Mouse (Mus musculus) forebrain, embryonic 10.5 days (tissue): ENCODE measurements around the gene 1700010B08Rik. TPM values are rescaled to one million over a fixed set of nuclear protein-coding genes. Genes with fewer than 3 reads are reported as not detected.

Experiments
- DNase-seq: peaks from one replicate; pipeline ENCODE4 v3.0.0-alpha.2; 2017; ENCODE audit warnings: low spot score; ENCODE audit errors: extremely low spot score
- H3K27ac ChIP-seq: fragments of 300-500 bp; sonication (generic); 2 replicates; pipeline ENCODE4 v1.5.1; 2016; ENCODE audit warnings: mild to moderate bottlenecking
- H3K27me3 ChIP-seq: fragments of 300-500 bp; sonication (generic); 2 replicates; pipeline ENCODE4 v1.6.1; 2016; ENCODE audit warnings: mild to moderate bottlenecking; ENCODE audit not compliant: poor library complexity, severe bottlenecking
- H3K36me3 ChIP-seq: fragments of 300-500 bp; sonication (generic); replicated peaks from 2 replicates; pipeline ENCODE4 v1.6.1; 2016; ENCODE audit warnings: mild to moderate bottlenecking, moderate library complexity
- H3K4me1 ChIP-seq: fragments of 300-500 bp; sonication (generic); 2 replicates; pipeline ENCODE4 v1.6.1; 2016
- H3K4me3 ChIP-seq: fragments of 300-500 bp; sonication (generic); 2 replicates; pipeline ENCODE4 v1.5.1; 2016; ENCODE audit warnings: mild to moderate bottlenecking, moderate library complexity
- H3K9me3 ChIP-seq: fragments of 300-500 bp; sonication (generic); 2 replicates; pipeline ENCODE4 v1.6.1; 2016; ENCODE audit warnings: mild to moderate bottlenecking, moderate library complexity
- WGBS: fragments of 180-500 bp; shearing (Covaris S2); methylation state at CpG from one replicate; pipeline ENCODE4 v1.1.7; 2016; 5-methylcytosine and 5-hydroxymethylcytosine counted together
- polyA plus RNA-seq: library from polyadenylated mRNA; unstranded; fragments of >200 nt; fragmentation: Nextera tagmentation; extraction: Ambion mirVana; gene quantifications from 2 replicates; pipeline ENCODE4 v1.2.1, GENCODE M21; 2016

The 1700010B08Rik gene
- polyA plus RNA-seq, 1 experiment from 2014 or later = not detected

GRCm38 (mm10) chr2:173725819-173726218 is 6.6 kb downstream of the 1700010B08Rik start:
- Histone ChIP-seq H3K4me3 (no peak overlapping the region), H3K4me1 (peaks cover 30% of the 10 kb centered on the region), H3K9me3 (no peaks in the 10 kb centered on the region), H3K36me3 (no peaks in the 10 kb centered on the region), H3K27ac (no peak overlapping the region), H3K27me3 (no peaks in the 10 kb centered on the region)
- WGBS = 88% methylated on average over 4 of the region's 4 CpGs
- DNase-seq = no peak

GRCm38 (mm10) chr2:173730444-173730966 is 11.3 kb downstream of the 1700010B08Rik start:
- Histone ChIP-seq H3K36me3 (no peaks in the 10 kb centered on the region), H3K9me3 (no peaks in the 10 kb centered on the region), H3K27ac (peak overlapping the region; percentile 76), H3K27me3 (no peaks in the 10 kb centered on the region), H3K4me3 (peak overlapping the region; percentile 19), H3K4me1 (peaks cover 30% of the 10 kb centered on the region)
- DNase-seq = peak; percentile 71
- WGBS = 4% methylated on average over 9 of the region's 9 CpGs

DNA sequence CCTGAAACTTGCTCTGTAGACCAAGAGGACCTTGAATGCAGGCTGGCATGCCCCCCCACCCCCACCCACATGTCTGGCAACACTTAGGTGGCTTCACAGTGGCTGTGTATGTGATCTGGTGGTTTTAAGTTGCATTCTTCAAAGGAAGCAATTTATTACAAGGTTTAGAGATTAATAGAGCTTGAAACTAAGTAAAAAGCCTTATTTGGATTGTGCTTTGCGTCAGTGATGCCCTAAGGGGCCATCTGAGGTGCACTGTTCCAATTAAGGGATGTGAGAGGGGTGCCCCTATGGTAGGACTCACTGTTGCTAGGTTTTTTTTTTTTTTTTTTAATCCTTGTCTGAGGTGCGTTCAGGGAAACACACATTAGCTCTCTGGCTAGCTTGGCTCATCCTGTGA is 15.2 kb downstream of the 1700010B08Rik start:
- no peak for DNase-seq
- Histone ChIP-seq H3K27me3 (no peaks in the 10 kb centered on the region), H3K36me3 (peaks cover 8% of the 10 kb centered on the region), H3K27ac (no peak overlapping the region), H3K4me3 (no peak overlapping the region), H3K4me1 (peaks cover 50% of the 10 kb centered on the region), H3K9me3 (no peaks in the 10 kb centered on the region)
- WGBS = 55% methylated on average over 2 of the region's 2 CpGs

DNA sequence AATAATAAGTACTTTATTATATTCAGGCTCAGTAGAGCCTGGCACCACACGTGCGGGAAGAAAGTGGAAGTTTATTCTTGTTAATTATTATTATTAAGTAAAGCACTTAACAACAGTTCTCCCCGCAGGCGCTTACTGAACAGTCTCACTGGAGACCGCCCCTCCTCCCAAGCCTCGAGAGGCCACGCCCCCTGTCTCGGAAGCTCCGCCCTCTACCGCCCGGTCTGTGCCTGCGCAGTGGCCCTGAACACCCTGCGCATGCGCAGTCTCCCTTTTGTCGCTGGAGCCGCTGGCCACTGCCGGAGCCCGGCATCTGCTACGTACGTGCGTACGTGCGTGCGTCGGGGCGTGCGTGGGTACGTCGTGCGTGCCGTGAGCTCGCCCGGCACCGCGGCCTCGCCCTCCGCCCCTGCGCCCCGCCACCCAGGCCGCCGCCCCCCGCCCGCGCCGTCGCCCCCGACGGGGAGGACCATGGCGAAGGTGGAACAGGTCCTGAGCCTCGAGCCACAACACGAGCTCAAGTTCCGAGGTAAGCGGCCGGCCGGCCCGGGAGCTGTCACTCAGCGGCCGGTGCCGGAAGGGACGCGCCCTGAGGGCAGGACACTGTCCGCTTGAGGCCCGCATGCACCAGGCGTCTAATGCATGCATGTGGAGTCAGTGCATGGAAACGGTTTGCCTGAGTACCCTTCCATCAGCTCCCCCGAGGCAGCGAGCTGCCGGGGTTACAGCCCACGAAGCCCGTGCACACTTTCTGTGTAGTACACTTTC is 18.2 kb downstream of the 1700010B08Rik start, which contains the start of gene Vapb:
Vapb (plus strand) TSS at position 290 of the 768 bp plus-strand sequence.
- DNase-seq = peak; percentile 99
- H3K9me3 ChIP-seq = no peaks in the 10 kb centered on the region
- 1% methylated on average over 70 of the region's 70 CpGs for WGBS
- H3K4me1 ChIP-seq = peaks cover 25% of the 10 kb centered on the region
- H3K27me3 ChIP-seq = no peaks in the 10 kb centered on the region
- peak within 1 kb of the TSS; percentile 83 for H3K4me3 ChIP-seq
- H3K27ac ChIP-seq = peak within 1 kb of the TSS; percentile 92
- H3K36me3 ChIP-seq = peaks cover 8% of the 10 kb centered on the region

- Histone ChIP-seq H3K36me3 (peaks cover 8% of the 10 kb centered on the region), H3K4me1 (peaks cover 25% of the 10 kb centered on the region), H3K27ac (peak overlapping the region; percentile 92), H3K27me3 (no peaks in the 10 kb centered on the region), H3K9me3 (no peaks in the 10 kb centered on the region), H3K4me3 (peak overlapping the region; percentile 83)
- no peak for DNase-seq
- 84% methylated on average over 9 of the region's 9 CpGs for WGBS
Observed at GRCm38 (mm10) chr2:173738232-173738631, 19.0 kb downstream of the 1700010B08Rik start.

GRCm38 (mm10) chr2:173739107-173739506 is 19.9 kb downstream of the 1700010B08Rik start:
- Histone ChIP-seq H3K4me3 (no peak overlapping the region), H3K4me1 (peaks cover 24% of the 10 kb centered on the region), H3K27me3 (no peaks in the 10 kb centered on the region), H3K9me3 (no peaks in the 10 kb centered on the region), H3K36me3 (peaks cover 8% of the 10 kb centered on the region), H3K27ac (no peak overlapping the region)
- 93% methylated on average over 7 of the region's 7 CpGs for WGBS
- no peak for DNase-seq

DNA sequence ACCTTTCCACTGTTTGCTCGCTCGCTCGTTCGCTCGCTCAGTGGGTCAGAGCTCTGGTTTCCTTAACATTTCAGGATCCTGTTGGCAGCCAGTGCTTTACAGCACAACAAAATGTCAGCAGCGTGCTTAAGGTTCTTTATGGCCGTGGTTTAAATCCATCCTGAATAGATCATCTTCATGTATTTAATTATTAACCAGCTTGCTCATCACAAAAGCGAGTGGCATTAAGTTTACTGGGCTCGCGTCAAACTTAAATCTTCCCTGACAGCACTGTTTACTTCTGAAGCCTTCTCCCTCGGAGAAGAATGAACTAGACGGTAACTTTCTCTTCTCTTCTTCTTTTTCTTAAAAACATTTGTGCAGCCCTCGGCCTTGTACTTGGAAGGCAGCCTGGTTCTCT is 22.9 kb downstream of the 1700010B08Rik start:
- no peak for DNase-seq
- Histone ChIP-seq H3K4me3 (no peak overlapping the region), H3K36me3 (peaks cover 16% of the 10 kb centered on the region), H3K27ac (no peak overlapping the region), H3K27me3 (no peaks in the 10 kb centered on the region), H3K4me1 (peaks cover 21% of the 10 kb centered on the region), H3K9me3 (peaks cover 8% of the 10 kb centered on the region)
- WGBS = 95% methylated on average over 13 of the region's 13 CpGs

GRCm38 (mm10) chr2:173742744-173743143 is 23.5 kb downstream of the 1700010B08Rik start:
- DNase-seq = no peak
- Histone ChIP-seq H3K27ac (no peak overlapping the region), H3K27me3 (no peaks in the 10 kb centered on the region), H3K4me3 (no peak overlapping the region), H3K4me1 (peaks cover 18% of the 10 kb centered on the region), H3K9me3 (peaks cover 11% of the 10 kb centered on the region), H3K36me3 (peaks cover 16% of the 10 kb centered on the region)
- WGBS = 92% methylated on average over 9 of the region's 9 CpGs

DNA sequence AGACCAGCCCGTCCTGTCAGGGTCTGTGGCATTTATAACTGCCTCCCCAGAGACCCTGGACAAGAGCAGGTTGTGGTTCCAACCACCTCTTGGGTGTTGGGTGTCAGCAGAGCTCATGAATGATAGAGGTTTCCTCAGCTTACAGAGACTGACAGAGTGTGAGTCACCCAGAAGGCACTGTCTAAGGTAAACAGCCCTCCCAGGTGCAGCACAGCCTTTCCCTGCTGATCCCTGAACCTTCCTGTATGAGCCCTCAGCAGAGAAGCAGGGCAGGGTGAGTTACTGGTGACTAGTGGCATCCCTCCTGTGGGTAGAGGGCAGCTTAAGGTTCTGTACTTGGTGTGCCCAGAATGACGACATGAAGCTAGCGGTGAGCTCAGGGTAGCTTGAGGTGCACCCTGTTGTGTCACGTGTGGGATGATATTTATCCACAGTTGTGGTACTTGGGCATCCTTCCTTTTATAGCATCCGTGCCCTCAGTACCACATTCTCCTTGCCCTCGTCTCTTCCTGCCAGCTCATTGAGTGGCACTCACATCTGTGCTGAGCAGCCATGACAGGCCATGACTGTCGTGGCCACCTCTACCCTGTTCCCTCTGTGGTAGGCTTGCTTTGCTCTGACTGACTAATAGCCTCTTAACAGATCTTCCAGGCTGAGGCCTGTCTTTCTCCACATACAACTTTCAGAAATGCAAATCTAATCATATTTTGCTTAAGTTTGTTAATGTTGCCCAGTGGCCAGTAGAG is 25.0 kb downstream of the 1700010B08Rik start:
- peaks cover 3% of the 10 kb centered on the region; the same call in 1 of the 2 replicates for H3K4me1 ChIP-seq
- peaks cover 9% of the 10 kb centered on the region for H3K36me3 ChIP-seq
- peaks cover 11% of the 10 kb centered on the region for H3K9me3 ChIP-seq
- WGBS = 93% methylated on average over 7 of the region's 7 CpGs
- H3K27ac ChIP-seq = no peak overlapping the region
- no peak overlapping the region for H3K4me3 ChIP-seq
- no peak for DNase-seq
- no peaks in the 10 kb centered on the region for H3K27me3 ChIP-seq

DNA sequence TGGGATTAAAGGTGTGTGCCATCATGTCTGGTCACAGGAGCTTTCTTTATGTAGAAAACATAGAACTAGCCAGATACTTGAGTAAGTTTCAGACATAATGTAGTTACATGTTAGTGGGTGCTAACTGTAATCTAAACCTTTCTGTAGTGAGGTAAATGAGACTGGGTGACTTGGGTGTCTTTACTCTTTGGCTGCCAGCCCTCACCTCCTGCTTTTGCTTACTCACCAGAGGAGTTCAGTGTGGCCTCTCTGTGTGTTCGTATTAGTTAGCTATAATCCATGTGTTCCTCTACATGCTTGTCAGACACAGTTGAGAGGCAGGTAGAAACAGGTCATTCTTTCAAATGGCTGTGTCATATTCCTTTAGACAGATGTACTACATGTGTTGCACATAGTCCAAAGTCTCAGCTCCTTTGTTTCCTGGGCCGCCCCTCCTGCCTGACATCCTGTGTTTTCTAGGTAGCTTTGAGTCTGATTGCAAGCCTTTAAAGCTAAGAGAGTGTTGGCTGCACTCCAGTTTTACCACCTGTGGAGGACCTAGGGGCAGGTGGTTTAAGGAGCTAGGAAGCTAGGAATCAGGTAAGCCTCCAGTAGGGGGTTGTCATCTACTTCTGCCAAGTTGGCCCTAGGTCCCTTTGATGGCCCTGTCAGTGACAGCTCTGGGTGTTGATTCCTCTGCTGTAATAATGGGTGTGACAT is 29.9 kb downstream of the 1700010B08Rik start:
- no peaks in the 10 kb centered on the region for H3K27me3 ChIP-seq
- no peak overlapping the region for H3K27ac ChIP-seq
- H3K4me1 ChIP-seq = 0 out of 2 replicates have a peak, but pooled peaks cover 4% of the 10 kb centered on the region
- WGBS = 95% methylated on average over 2 of the region's 2 CpGs
- peaks cover 8% of the 10 kb centered on the region for H3K36me3 ChIP-seq
- no peak for DNase-seq
- H3K9me3 ChIP-seq = peaks cover 11% of the 10 kb centered on the region
- no peak overlapping the region for H3K4me3 ChIP-seq

- Histone ChIP-seq H3K9me3 (no peaks in the 10 kb centered on the region), H3K4me1 (peaks cover 27% of the 10 kb centered on the region), H3K36me3 (peaks cover 1% of the 10 kb centered on the region; the same call in 1 of the 2 replicates), H3K27ac (peak overlapping the region; percentile 72), H3K27me3 (no peaks in the 10 kb centered on the region), H3K4me3 (no peak overlapping the region)
- 63% methylated on average over 8 of the region's 8 CpGs for WGBS
- no peak for DNase-seq
Observed at GRCm38 (mm10) chr2:173755433-173756144, 36.4 kb downstream of the 1700010B08Rik start.

DNA sequence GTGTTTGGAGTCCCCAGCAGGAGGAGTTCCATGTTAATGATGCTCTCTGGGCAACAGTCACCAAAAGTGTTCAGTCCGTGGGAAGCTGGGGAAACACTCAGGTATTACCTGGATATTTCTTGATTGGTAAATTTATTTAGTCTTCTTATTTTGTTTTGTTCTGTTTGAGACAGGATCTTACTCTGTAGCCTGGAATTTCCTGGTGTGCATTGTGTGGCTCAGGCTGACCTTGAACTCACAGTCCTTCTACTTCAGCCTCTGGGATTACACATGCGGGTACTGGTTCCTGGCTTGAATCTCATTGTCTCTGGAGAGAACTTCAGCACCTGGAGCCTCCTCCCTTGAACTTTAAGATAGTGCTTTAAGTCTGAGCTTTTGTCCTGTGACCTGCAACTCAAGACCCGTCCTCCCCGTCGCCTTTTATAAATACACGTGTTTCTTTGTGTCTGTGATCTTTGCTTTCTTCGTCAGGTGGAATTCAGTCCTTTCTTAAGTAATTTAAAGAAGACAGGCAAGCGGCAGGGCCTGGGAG is 38.5 kb downstream of the 1700010B08Rik start:
- WGBS = 89% methylated on average over 8 of the region's 8 CpGs
- H3K4me1 ChIP-seq = peaks cover 31% of the 10 kb centered on the region
- no peak overlapping the region for H3K27ac ChIP-seq
- no peak overlapping the region for H3K4me3 ChIP-seq
- DNase-seq = no peak
- H3K27me3 ChIP-seq = no peaks in the 10 kb centered on the region
- peaks cover 11% of the 10 kb centered on the region; the same call in 1 of the 2 replicates for H3K36me3 ChIP-seq
- H3K9me3 ChIP-seq = no peaks in the 10 kb centered on the region
